Mouse (Mus musculus): Measurements from ENCODE around the gene Ppox. TPM values are rescaled to one million over a fixed set of nuclear protein-coding genes. Genes with fewer than 3 reads are reported as not detected.
"Not testable (repeated sequence)": the region's sequence is repeated elsewhere in the genome, so short reads cannot be mapped to it uniquely, and the experiment has no call there.

The Ppox gene
- 48.6 and 51.5 TPM in 2 replicates for polyA plus RNA-seq (2014; fragmentation: Nextera tagmentation; extraction: Ambion mirVana)

GRCm38 (mm10) chr1:171280916-171281527, at the start of gene Ppox:
TSS of gene Ppox (minus strand) at chr1:171281186.
- H3K36me3 ChIP-seq (ENCODE audit: control insufficient read depth, insufficient read depth, low read length), result peaks cover 61% of the 10 kb centered on the region
- WGBS, result 1% methylated on average over 26 of the region's 26 CpGs
- H3K4me2 ChIP-seq (ENCODE audit: low read length), result peak within 1 kb of the TSS; percentile 90
- H3K9me3 ChIP-seq (ENCODE audit: control insufficient read depth, low read length), result no peaks in the 10 kb centered on the region
- ATAC-seq (replicated peaks; ENCODE audit: low FRiP score, low TSS enrichment, low read depth) (peak; percentile 97), DNase-seq (ENCODE audit: low spot score) (peak; percentile 93)
- H3K9ac ChIP-seq (ENCODE audit: low read length), result peak within 1 kb of the TSS; percentile 67
- peak within 1 kb of the TSS; percentile 69 for H3K4me3 ChIP-seq (ENCODE audit: low read depth, low read length)
- H3K27ac ChIP-seq (ENCODE audit: low read depth), result peak within 1 kb of the TSS; percentile 60; the same call in 1 of the 2 replicates
- no peaks in the 10 kb centered on the region for H3K27me3 ChIP-seq (replicated peaks; ENCODE audit: control insufficient read depth, insufficient read depth, low read length)
- H3K4me1 ChIP-seq (replicated peaks; ENCODE audit: control insufficient read depth, insufficient read depth, low read length), result peaks cover 12% of the 10 kb centered on the region

GRCm38 (mm10) chr1:171330216-171330560, 49.2 kb upstream of the Ppox start:
- no peak for DNase-seq (ENCODE audit: low spot score)
- 0% methylated on average over 4 of the region's 4 CpGs for WGBS

GRCm38 (mm10) chr1:171329433-171330215, 48.6 kb upstream of the Ppox start:
- peak; percentile 92 for ATAC-seq (replicated peaks; ENCODE audit: low FRiP score, low TSS enrichment, low read depth)
- peak overlapping the region; percentile 93 for H3K9ac ChIP-seq (ENCODE audit: low read length)
- H3K27me3 ChIP-seq (replicated peaks; ENCODE audit: control insufficient read depth, insufficient read depth, low read length), result no peaks in the 10 kb centered on the region
- H3K4me2 ChIP-seq (ENCODE audit: low read length), result peak overlapping the region; percentile 89
- peak overlapping the region; percentile 99 for H3K27ac ChIP-seq (ENCODE audit: low read depth)
- no peaks in the 10 kb centered on the region for H3K9me3 ChIP-seq (ENCODE audit: control insufficient read depth, low read length)
- peaks cover 19% of the 10 kb centered on the region; the same call in 1 of the 2 replicates for H3K4me1 ChIP-seq (replicated peaks; ENCODE audit: control insufficient read depth, insufficient read depth, low read length)
- peaks cover 13% of the 10 kb centered on the region for H3K36me3 ChIP-seq (ENCODE audit: control insufficient read depth, insufficient read depth, low read length)
- DNase-seq (ENCODE audit: low spot score), result no peak
- peak overlapping the region; percentile 76 for H3K4me3 ChIP-seq (ENCODE audit: low read depth, low read length)
- 1% methylated on average over 51 of the region's 61 CpGs for WGBS

More at GRCm38 (mm10) chr1:171330216-171330560, 49.2 kb upstream of the Ppox start:
- H3K27me3 ChIP-seq (replicated peaks; ENCODE audit: control insufficient read depth, insufficient read depth, low read length), result no peaks in the 10 kb centered on the region
- peak overlapping the region; percentile 99 for H3K27ac ChIP-seq (ENCODE audit: low read depth)
- no peak for ATAC-seq (replicated peaks; ENCODE audit: low FRiP score, low TSS enrichment, low read depth)
- peak overlapping the region; percentile 76 for H3K4me3 ChIP-seq (ENCODE audit: low read depth, low read length)
- H3K9me3 ChIP-seq (ENCODE audit: control insufficient read depth, low read length), result no peaks in the 10 kb centered on the region
- H3K9ac ChIP-seq (ENCODE audit: low read length), result peak overlapping the region; percentile 93
- peaks cover 19% of the 10 kb centered on the region; the same call in 1 of the 2 replicates for H3K4me1 ChIP-seq (replicated peaks; ENCODE audit: control insufficient read depth, insufficient read depth, low read length)
- H3K36me3 ChIP-seq (ENCODE audit: control insufficient read depth, insufficient read depth, low read length), result peaks cover 17% of the 10 kb centered on the region
- peak overlapping the region; percentile 89 for H3K4me2 ChIP-seq (ENCODE audit: low read length)

DNA sequence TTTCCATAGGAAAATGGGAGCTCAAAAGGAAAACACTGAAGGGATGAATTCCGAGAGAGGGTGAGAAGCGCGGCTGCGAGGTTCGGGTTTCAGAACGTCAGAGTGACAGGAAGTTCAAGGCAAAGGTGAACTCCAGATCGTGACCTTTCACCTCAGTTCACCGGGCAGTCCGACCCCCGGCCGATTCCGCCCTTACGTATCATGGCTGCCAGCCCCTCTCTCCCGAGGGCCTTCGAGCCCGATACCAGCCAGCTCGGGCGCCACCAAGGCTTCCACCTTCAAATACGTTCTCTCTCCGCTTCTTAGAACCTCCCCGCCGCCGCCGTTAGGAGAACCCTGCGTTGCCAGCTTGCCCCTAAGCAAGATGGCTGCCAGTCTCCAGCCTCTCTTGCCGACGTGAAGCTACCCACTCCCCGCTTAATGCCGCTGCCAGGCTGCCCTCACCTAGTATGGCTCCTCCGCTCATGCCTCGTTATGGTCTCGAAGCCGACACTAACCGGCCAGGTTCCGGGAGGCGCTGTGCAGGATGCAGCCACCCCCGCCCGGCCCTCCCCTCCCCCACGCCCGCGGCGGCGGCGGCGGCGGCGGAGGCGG, 48.0 kb upstream of the Ppox start, which contains the start of gene Dedd:
Gene Dedd (plus strand): TSS at position 307 of the 594 bp plus-strand sequence.
- WGBS, result under 1% methylated on average over 48 of the region's 48 CpGs
- DNase-seq (ENCODE audit: low spot score) (peak; percentile 95), ATAC-seq (replicated peaks; ENCODE audit: low FRiP score, low TSS enrichment, low read depth) (peak; percentile 91)
- Histone ChIP-seq H3K4me2 (ENCODE audit: low read length) (peak within 1 kb of the TSS; percentile 89), H3K9me3 (ENCODE audit: control insufficient read depth, low read length) (no peaks in the 10 kb centered on the region), H3K4me3 (ENCODE audit: low read depth, low read length) (peak within 1 kb of the TSS; percentile 76), H3K36me3 (ENCODE audit: control insufficient read depth, insufficient read depth, low read length) (peaks cover 13% of the 10 kb centered on the region), H3K27ac (ENCODE audit: low read depth) (peak within 1 kb of the TSS; percentile 99), H3K9ac (ENCODE audit: low read length) (peak within 1 kb of the TSS; percentile 93), H3K4me1 (replicated peaks; ENCODE audit: control insufficient read depth, insufficient read depth, low read length) (peaks cover 19% of the 10 kb centered on the region; the same call in 1 of the 2 replicates), H3K27me3 (replicated peaks; ENCODE audit: control insufficient read depth, insufficient read depth, low read length) (no peaks in the 10 kb centered on the region)

DNA sequence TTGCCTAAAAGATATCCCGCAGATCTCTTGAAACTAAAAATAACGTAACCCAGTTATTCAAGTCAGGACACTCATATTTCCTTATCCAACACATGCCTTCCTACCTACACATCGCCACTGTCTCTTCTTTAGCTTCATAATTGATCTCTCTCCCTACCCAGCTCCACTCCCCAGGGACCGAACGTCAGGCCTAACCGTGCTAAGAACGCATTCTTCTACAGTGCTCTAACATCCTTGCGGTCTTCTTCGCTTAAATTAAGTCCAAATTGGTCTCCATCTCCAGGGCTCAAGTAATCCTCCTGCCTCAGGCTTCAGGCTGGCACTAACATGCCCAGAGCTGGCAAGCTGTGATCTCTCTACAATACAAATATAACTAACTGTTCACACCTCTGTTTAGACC, 47.3 kb upstream of the Ppox start:
- Histone ChIP-seq H3K27me3 (replicated peaks; ENCODE audit: control insufficient read depth, insufficient read depth, low read length) (no peaks in the 10 kb centered on the region), H3K4me2 (ENCODE audit: low read length) (peak overlapping the region; percentile 89), H3K4me1 (replicated peaks; ENCODE audit: control insufficient read depth, insufficient read depth, low read length) (peaks cover 19% of the 10 kb centered on the region; the same call in 1 of the 2 replicates), H3K36me3 (ENCODE audit: control insufficient read depth, insufficient read depth, low read length) (peaks cover 7% of the 10 kb centered on the region), H3K4me3 (ENCODE audit: low read depth, low read length) (peak overlapping the region; percentile 76), H3K9me3 (ENCODE audit: control insufficient read depth, low read length) (no peaks in the 10 kb centered on the region), H3K27ac (ENCODE audit: low read depth) (peak overlapping the region; percentile 99), H3K9ac (ENCODE audit: low read length) (peak overlapping the region; percentile 93)
- DNase-seq (ENCODE audit: low spot score) (peak; percentile 63), ATAC-seq (replicated peaks; ENCODE audit: low FRiP score, low TSS enrichment, low read depth) (no peak)
- WGBS, result 22% methylated on average over 9 of the region's 9 CpGs

DNA sequence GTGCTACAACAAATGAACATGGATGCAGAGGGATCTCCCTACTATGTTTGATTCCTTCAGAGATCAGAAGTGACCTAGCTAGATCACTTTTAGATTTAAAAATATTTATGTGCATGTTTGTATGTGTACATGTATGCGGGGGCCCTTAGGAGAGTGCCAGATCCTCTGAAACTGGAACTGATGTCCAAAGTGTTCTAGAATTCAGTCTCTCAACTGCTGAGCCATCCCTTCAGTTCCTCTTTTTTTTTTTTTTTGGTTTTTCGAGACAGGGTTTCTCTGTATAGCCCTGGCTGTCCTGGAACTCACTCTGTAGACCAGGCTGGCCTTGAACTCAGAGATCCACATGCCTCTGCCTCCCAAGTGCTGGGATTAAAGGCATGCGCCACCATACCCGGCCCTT, 45.6 kb upstream of the Ppox start:
- H3K36me3 ChIP-seq (ENCODE audit: control insufficient read depth, insufficient read depth, low read length); H3K4me3 ChIP-seq (ENCODE audit: low read depth, low read length); H3K4me2 ChIP-seq (ENCODE audit: low read length); H3K27ac ChIP-seq (ENCODE audit: low read depth); H3K27me3 ChIP-seq (replicated peaks; ENCODE audit: control insufficient read depth, insufficient read depth, low read length); H3K9me3 ChIP-seq (ENCODE audit: control insufficient read depth, low read length); DNase-seq (ENCODE audit: low spot score); ATAC-seq (replicated peaks; ENCODE audit: low FRiP score, low TSS enrichment, low read depth); H3K9ac ChIP-seq (ENCODE audit: low read length): not testable (repeated sequence)
- peaks cover 19% of the 10 kb centered on the region; the same call in 1 of the 2 replicates for H3K4me1 ChIP-seq (replicated peaks; ENCODE audit: control insufficient read depth, insufficient read depth, low read length)
- WGBS, result 94% methylated on average over 3 of the region's 4 CpGs

- Histone ChIP-seq H3K4me3 (ENCODE audit: low read depth, low read length) (no peak overlapping the region), H3K4me1 (replicated peaks; ENCODE audit: control insufficient read depth, insufficient read depth, low read length) (peaks cover 13% of the 10 kb centered on the region; the same call in 1 of the 2 replicates), H3K9ac (ENCODE audit: low read length) (no peak overlapping the region), H3K27me3 (replicated peaks; ENCODE audit: control insufficient read depth, insufficient read depth, low read length) (no peaks in the 10 kb centered on the region), H3K9me3 (ENCODE audit: control insufficient read depth, low read length) (no peaks in the 10 kb centered on the region), H3K4me2 (ENCODE audit: low read length) (no peak overlapping the region), H3K36me3 (ENCODE audit: control insufficient read depth, insufficient read depth, low read length) (no peaks in the 10 kb centered on the region), H3K27ac (ENCODE audit: low read depth) (no peak overlapping the region)
- WGBS, result 84% methylated on average over 2 of the region's 2 CpGs
- no peak for ATAC-seq (replicated peaks; ENCODE audit: low FRiP score, low TSS enrichment, low read depth)
- no peak for DNase-seq (ENCODE audit: low spot score)
Observed at GRCm38 (mm10) chr1:171325571-171325970, 44.6 kb upstream of the Ppox start.

- H3K27ac ChIP-seq (ENCODE audit: low read depth), result no peak overlapping the region
- DNase-seq (ENCODE audit: low spot score), result no peak
- no peaks in the 10 kb centered on the region for H3K27me3 ChIP-seq (replicated peaks; ENCODE audit: control insufficient read depth, insufficient read depth, low read length)
- no peak overlapping the region for H3K4me2 ChIP-seq (ENCODE audit: low read length)
- no peaks in the 10 kb centered on the region for H3K9me3 ChIP-seq (ENCODE audit: control insufficient read depth, low read length)
- ATAC-seq (replicated peaks; ENCODE audit: low FRiP score, low TSS enrichment, low read depth), result no peak; the same call in 1 of the 2 replicates
- WGBS, result 67% methylated on average over 1 of the region's 1 CpGs
- H3K4me1 ChIP-seq (replicated peaks; ENCODE audit: control insufficient read depth, insufficient read depth, low read length), result no peaks in the 10 kb centered on the region
- no peaks in the 10 kb centered on the region for H3K36me3 ChIP-seq (ENCODE audit: control insufficient read depth, insufficient read depth, low read length)
- no peak overlapping the region for H3K9ac ChIP-seq (ENCODE audit: low read length)
- H3K4me3 ChIP-seq (ENCODE audit: low read depth, low read length), result no peak overlapping the region
Observed at GRCm38 (mm10) chr1:171322012-171322411, 41.0 kb upstream of the Ppox start.

All from intestine, embryonic 14.5 days (tissue).